Mouse (Mus musculus) MEL (cell line): ENCODE measurements at regions not wholly inside any gene's neighbourhood (a gene's known extent, or its start where the extent isn't known, plus 50 kb on each side); places are given as distances from the start of the nearest gene placed in this dataset.

Experiments
- CTCF ChIP-seq, 3 experiments: IDR thresholded peaks in 2 of 3; conservative IDR thresholded peaks in 1 of 3; 2 replicates each; pipeline ENCODE4 v1.5.1; 2011 to 2012; ENCODE audit warnings: low read length in 3 of 3, low read depth in 2 of 3, mild to moderate bottlenecking in 2 of 3, improper control_type of control experiment in 1 of 3, inconsistent platforms in 1 of 3, mixed read lengths in 1 of 3, moderate library complexity in 1 of 3; ENCODE audit not compliant: control insufficient read depth in 1 of 3, insufficient read depth in 1 of 3, poor library complexity in 1 of 3, severe bottlenecking in 1 of 3
- ELF1 ChIP-seq: IDR thresholded peaks from 2 replicates; pipeline ENCODE4 v1.6.1; 2014; ENCODE audit warnings: low read depth, mild to moderate bottlenecking, inconsistent platforms, low read length, improper control_type of control experiment, moderate library complexity
- EP300 ChIP-seq, 2 experiments: IDR thresholded peaks; 2 replicates each; pipeline ENCODE4 v1.6.1; 2011; ENCODE audit warnings: improper control_type of control experiment in 2 of 2, low read length in 2 of 2, low read depth in 1 of 2, mild to moderate bottlenecking in 1 of 2
- POLR2A ChIP-seq, 2 experiments: IDR thresholded peaks; 2 replicates each; pipeline ENCODE4 v1.6.1; 2011 to 2012; ENCODE audit warnings: low read length in 2 of 2, mild to moderate bottlenecking in 2 of 2, control low read depth in 1 of 2, improper control_type of control experiment in 1 of 2, low read depth in 1 of 2, moderate library complexity in 1 of 2; ENCODE audit not compliant: control insufficient read depth in 1 of 2, insufficient read depth in 1 of 2, poor library complexity in 1 of 2

DNA sequence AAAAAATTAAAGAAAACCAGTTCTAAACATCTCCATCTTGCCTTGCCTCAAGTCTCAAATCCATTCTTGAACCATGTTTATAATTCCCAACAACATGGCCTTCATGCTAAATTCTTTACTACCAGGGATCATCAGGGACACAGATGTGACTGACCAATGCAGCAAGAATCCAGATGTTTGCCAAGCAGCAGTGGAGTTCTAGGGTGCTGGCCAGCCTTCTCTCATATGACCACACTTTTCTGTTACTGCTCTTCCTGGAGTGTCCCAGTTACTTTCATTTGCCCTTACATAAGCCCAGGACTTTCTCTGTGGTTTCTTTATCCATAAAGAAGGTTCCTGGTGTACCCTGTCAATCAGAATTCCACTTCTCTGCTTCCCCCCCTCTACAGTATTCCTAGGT is 185.4 kb upstream of the Cd180 start:
- no peak for TF ChIP-seq EP300 (IDR thresholded peaks at IDR 0.05; ENCODE audit: low read depth in 1 of 2, low read length in 2 of 2)
- no peak for TF ChIP-seq POLR2A (IDR thresholded peaks at IDR 0.05; ENCODE audit: control insufficient read depth in 1 of 2, insufficient read depth in 1 of 2, low read depth in 1 of 2, low read length in 2 of 2, poor library complexity in 1 of 2)
- TF ChIP-seq CTCF (IDR thresholded peaks at IDR 0.05 in 2 of 3, conservative IDR thresholded peaks at IDR 0.05 in 1 of 3; ENCODE audit: control insufficient read depth in 1 of 3, insufficient read depth in 1 of 3, low read depth in 2 of 3, low read length in 3 of 3, poor library complexity in 1 of 3, severe bottlenecking in 1 of 3), result no peak
- no peak for TF ChIP-seq ELF1
